Mouse (Mus musculus): ENCODE measurements around the gene Cage1. TPM values are rescaled to one million over a fixed set of nuclear protein-coding genes. Genes with fewer than 3 reads are reported as not detected.

The Cage1 gene
- polyA plus RNA-seq (2012; rRNA removed) = 0.03 TPM in 1 of 2 replicates, not detected in the other

GRCm38 (mm10) chr13:38037044-38037687 is at the start of gene Cage1:
Gene Cage1, minus strand, starts transcription at chr13:38037069.

GRCm38 (mm10) chr13:38036343-38037043 is 376 bp downstream of the Cage1 start, which contains the start of gene Riok1:
Gene Riok1, plus strand, starts transcription at chr13:38036995.

GRCm38 (mm10) chr13:37993704-37994404 is 43.0 kb downstream of the Cage1 start, which contains the start of gene Ssr1:
Gene Ssr1, minus strand, starts transcription at chr13:37994217.

Other genes with a start within 250 kb of the Cage1 start
- gene Ssr1, start 42.9 kb downstream of the Cage1 start, polyA plus RNA-seq (2012; rRNA removed) = 1.6 and 2.2 TPM in 2 replicates
- gene Riok1, start 74 bp downstream of the Cage1 start, polyA plus RNA-seq (2012; rRNA removed) = 1.9 and 3.6 TPM in 2 replicates
- gene Dsp, start 114.2 kb upstream of the Cage1 start, polyA plus RNA-seq (2012; rRNA removed) = 16.8 and 19.2 TPM in 2 replicates
- 7.4 and 9.6 TPM in 2 replicates for gene Snrnp48, start 167.9 kb upstream of the Cage1 start, polyA plus RNA-seq (2012; rRNA removed)

Measured in stomach, adult 2 months (tissue).